Mouse (Mus musculus) gastrocnemius, postnatal 36 days (tissue): ENCODE data around the gene Saal1. TPM values are rescaled to one million over a fixed set of nuclear protein-coding genes. Genes with fewer than 3 reads are reported as not detected.
A peak's percentile ranks its signal among the peaks of the same experiment; 100 is the strongest.
"Not testable (repeated sequence)": the region's sequence is repeated elsewhere in the genome, so short reads cannot be mapped to it uniquely, and the experiment has no call there.

Source experiments
- DNase-seq, 2 experiments: peaks; one replicate each; pipeline ENCODE4 v3.0.0; 2022
- intact Hi-C: fragments of 180-260 bp; cut with DNase I; formaldehyde crosslinking; loops from one replicate; pipeline ENCODE4 v1.15.1; 2025
- total RNA-seq, 2 experiments: library from RNA; stranded (reverse); gene quantifications; 2 replicates each; pipeline ENCODE4 v1.2.3; 2021

Saal1 gene
- total RNA-seq, 2 experiments from 2014 or later: 2.6 to 2.7 TPM

DNA sequence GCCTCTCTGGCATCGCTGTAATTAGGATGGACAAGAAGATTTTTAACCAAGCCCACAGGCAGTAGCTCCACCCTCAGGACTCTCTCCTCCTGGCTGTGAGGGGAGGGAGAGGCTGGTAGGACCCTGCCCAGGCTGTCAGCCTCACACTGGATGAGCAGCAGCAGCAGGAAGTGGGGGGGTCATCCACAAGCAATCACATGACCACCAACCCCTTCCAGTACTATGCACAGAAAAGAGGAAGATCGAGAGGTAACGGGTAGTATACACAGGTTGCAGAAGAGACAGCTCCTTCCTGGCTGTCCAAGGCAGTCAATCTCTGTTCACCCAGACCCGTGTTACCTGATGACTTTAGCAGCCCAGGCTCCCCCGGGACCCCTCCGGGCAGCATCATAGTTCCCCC, 1.8 kb upstream of the Saal1 start:
- intact Hi-C loops: no loop called here
- DNase-seq: no peak

DNA sequence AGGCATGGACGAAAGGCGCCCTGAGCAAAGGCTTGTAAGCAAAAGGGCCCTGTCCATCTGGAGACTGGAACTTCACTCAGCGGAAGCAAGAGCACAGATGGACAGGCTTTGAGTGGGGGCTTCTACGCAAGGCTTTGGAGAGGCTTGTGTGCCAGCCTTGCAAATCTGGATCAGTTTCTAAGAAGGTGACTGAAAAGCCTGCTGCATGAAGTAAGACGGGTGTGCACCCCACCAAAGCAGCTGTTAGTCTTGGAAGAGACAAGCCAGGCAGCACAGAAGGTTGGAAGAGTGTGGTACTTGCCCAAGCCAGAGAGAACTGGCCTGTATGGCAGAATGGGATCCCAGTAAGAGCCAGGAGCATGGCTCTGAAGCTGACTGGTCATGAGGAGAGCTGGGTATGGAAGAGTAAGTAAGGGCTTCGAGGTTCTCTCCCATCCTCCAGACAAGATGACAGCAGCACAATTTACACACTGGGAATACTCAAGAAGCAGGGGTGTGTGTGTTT, 9.9 kb downstream of the Saal1 start:
- intact Hi-C loops: no loop called here
- DNase-seq: no peak

DNA sequence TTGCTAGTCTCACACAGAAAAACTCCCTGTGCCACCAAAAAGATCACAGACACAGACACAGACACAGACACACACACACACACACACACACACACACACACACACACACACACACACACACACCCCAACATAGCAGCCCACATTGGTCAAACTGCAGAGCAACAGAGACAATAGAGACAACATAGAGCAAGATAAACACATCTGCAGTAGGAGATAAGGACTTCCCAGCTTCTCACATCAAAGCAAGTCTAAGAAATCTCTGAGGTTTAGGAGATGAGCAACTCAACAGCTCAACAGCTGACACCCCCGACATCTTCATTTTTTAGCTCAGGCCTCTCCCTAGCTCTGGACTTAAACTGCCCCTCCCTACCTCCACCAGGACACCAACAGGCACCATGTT, 13.7 kb downstream of the Saal1 start:
- intact Hi-C loops: no loop called here
- no peak for DNase-seq

DNA sequence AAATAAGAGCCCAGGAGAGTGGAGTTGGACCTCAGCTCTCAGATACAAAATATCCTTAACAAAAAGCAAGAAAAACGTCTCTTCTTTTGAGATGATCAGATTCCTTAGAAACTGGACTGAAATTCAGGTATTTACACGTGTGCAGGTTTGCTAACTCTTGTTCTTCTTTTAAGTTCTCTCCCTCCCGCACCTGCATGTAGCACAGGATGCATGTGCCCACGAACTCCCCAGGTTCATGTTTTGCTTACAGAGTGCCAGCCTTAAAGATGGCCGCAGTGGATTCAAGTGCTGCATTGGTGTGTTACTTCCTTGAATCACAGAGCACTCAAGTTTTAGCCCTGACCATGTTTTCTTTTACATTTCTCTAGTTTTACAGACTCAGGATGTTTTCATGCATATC, 23.7 kb downstream of the Saal1 start:
- DNase-seq: no peak
- intact Hi-C loops: no loop called here

DNA sequence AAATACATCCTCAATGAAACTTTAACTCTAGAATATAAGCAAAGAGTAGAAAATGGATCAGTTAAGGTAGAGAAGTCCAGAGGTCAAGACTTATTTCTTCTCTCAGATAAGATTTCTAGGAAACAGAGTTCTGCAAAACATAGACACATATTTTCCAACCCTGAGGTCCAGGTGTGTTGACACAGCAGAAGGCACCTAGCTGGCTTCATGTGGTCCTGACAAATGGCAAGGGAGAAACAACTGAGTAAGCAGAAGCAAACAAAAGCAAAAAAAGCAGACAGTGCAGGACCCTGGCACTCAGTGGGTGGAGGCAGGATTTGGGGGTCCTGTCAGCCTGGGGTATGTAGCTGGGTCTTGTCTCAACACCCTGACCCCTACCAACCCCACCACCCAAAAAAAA, 29.7 kb downstream of the Saal1 start:
- DNase-seq: no peak
- intact Hi-C loops: no loop called here

DNA sequence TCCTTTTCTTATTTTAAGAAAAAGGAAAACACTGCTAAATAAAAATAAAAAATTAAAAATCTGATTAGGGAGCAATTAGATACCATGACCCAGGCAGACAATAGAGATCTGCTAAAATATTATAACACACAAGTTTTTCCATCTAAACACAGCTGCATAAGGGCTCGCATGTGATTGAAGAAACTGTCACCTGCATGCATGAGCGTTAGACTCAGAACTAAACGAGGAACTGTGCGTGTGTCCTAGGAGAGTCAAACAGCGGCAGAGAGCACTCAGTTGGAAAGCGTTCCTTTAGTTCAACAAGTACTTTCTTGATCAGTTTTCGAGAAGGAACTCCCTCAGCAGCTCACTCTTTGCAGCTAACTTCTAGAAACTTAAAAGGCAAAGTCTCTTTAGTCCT, 31.4 kb downstream of the Saal1 start:
- intact Hi-C loops, DNase-seq: not testable (repeated sequence)

DNA sequence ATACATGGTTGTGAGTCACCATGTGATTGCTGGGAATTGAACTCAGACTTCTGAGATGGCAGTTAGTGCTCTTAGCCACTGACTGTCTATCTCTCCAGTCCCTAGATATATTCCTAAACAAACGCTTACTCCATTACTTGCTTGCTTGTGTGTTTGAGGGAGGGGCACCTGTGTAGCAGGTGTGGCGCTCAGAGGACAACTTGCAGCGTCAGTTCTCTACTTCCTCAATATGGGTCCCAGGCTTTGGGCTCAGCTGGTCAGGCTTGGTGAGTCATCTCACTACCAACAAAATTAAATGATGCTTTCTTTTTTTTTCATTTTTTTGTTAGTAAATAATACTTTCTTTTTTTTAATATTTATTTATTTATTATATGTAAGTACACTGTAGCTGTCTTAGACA, 32.1 kb downstream of the Saal1 start:
- no peak for DNase-seq
- intact Hi-C loops: no loop called here

DNA sequence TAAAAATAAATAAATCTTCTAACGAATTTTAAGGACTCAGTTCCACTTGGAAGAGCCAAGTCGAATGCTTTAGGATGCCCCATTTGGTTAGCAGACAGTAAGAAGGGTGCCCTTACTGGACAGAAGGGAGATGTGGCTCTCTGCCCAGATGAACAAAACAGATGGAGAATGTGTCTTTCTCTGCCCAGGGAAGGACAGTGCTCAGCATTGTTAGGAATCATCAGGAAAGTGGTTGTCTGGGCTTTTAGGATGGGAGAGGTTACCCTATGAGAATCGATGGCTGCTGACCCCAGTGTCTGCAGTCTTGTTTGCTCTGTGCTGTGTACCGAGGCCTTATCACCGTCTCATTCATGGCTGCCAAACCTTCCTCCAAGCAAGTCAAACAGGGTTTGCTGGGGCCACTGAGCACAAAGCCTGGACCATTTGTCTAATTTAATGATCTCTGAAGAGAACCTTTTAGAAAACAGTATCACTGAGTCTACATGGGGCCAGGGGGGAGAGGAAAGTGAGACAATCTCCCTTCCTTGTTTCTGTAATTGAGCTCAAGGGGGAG, 33.6 kb downstream of the Saal1 start:
- DNase-seq: no peak
- intact Hi-C loops: no loop called here

DNA sequence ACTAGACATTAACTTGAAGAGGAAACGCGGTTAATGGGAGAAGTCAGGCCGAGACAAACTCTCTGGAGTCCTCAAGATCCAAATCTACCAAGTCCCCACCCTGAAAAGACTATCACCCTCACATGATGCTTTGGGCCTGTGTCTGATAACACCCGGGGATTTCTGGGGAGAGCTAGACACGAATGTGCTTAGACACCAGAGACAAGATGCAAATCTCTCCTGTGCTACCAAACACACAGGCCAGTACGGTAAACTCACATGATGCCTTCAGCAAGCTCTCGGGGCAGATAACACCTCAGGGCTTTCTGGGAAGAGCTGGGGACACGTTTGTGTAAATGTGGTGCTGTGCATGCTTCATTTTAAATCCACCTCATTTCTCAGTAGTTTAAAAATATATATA, 34.6 kb downstream of the Saal1 start:
- intact Hi-C loops: no loop called here
- DNase-seq: no peak

DNA sequence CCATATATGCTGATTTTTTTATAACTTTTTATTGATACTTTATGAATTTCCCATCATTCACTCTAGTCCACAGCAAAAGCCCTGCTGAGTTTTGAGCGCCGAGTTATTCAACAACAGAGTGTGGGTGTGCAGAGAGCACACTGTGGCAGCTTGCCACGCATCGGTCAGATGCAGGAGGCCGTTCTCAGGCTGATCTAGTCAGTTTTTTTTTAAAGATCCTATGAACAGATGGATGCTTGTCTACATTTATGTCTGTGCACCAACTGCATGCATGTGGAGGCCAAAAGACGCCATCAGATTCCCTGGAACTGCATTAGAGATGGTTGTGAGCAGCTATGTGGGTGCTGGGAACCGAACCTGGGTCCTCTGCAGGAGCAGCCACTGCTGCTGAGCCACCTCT, 35.4 kb downstream of the Saal1 start:
- intact Hi-C loops: no loop called here
- no peak for DNase-seq

DNA sequence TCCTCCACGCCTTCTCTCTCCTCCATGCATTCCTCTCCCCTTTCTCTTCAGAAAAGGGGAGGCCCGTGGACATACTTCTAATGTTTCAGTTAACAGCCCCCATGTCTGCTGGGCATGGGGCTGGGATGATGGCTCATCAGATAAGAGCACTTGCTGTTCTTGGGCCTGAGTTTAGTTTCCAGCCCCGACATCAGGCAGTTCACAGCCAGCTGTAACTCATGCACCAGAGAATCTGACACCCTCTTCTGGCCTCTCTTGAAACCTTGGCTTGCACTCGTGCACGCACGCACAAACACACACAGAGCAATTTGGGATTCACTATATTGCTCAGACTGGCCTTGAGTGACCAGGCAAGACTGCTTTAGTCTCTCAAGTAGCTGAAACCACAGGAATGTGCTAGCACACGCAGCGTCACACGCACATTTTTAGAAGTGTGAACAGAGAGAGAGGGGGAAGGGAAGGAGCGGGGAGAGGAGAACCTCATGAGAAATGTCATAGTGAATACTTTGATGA, 38.3 kb downstream of the Saal1 start, which contains the start of gene Tph1:
Gene Tph1, minus strand, starts transcription at position 378 of the 513 bp plus-strand sequence.
- DNase-seq: no peak
- intact Hi-C loops: no loop called here

DNA sequence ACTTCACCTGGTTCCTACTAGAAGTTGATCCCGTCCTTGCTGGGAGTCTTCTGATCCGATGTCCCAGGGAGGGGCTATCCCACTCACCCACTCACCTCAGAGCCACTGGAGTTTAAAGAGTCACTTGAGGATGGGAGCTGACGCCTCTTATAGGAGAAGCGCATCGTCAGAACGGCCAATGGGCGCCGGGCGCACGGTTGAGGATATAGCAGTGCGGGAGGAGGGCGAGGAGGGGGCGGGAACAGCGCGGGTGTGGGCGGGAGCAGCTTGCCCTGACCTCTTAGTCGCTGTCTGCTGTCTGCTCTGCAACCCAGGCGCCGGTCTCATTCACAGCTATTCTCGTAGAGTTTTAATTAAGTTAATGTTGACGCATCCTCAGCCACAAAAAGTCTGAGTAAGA, 43.2 kb downstream of the Saal1 start:
- DNase-seq: no peak
- intact Hi-C loops: no loop called here

DNA sequence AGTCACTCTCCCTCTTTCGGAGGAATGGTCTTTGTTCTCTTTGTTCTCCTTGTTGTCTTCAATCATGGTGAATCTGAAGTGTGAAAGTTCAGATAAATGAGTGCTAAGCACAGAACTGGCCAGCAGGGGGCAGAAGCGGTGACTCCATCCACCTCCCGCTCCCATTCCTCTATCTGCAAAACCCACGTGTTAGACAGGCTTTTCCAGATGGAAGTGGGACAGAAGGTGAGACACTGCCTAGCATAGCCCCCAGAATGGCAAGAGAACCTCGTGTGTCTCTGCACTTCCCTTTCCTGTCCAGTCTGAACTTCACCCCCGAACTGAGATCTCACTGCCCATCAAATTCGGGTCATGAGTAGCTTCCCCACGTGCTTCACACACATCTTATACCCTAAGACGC, 45.2 kb downstream of the Saal1 start:
- intact Hi-C loops: no loop called here
- DNase-seq: no peak

DNA sequence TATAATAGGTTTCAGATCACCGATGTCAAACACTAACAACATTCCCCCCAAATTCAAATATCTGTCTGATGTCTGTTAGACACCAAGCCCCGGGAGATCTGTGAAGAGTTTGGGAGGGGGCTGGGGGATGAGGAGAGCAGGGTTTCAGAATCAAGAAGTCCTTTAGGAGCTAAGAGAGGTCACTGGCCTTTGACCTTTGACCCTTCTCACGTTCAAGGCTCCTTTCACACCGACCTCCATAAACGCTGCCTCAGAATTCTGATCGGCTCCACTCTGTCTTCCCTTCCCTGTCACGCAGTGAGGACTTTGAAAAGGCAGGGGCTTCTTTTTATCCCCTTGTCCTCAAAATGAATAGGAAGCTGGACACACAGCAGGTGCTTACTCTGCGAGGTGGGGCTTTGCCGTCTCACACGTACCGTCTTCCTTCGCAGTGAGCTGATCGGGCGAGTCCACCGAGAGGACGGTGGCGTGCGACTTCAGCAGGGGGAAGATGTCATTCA, 48.8 kb downstream of the Saal1 start:
- intact Hi-C loops: no loop called here
- DNase-seq: no peak

DNA sequence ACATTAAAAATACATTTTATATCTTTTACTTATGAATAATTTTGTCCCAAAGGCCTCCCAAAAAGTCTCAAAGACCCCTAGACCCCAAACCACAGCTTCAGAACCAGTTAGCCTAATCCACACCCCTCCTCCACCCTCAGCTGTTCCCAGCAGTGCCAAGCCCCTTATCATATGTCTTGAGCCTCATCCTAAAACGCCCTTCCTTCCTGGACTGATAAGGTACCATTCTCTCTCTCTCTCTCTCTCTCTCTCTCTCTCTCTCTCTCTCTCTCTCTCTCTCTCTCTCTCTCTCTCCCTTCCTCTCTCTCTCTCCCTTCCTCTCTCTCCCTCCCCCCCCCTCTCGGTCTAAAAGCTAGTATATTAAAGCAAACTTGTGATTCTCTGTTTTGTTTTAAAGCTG, 58.2 kb downstream of the Saal1 start:
- no peak for DNase-seq
- intact Hi-C loops: no loop called here

DNA sequence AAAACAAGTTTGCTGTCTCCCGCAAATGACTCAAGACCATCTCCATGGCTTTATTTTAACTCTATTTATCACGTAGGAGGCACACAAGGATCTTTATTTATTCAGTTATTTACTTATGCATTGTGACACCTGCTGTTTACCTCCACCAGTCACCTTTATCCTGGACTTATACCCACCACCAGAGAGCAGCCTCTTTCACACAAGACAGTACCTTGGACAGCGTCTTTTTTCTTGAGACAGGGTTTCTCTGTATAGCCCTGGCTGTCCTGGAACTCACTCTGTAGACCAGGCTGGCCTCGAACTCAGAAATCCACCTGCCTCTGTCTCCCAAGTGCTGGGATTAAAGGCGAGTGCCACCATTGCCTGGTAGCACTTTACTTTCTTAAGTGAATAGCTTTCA, 60.2 kb downstream of the Saal1 start:
- DNase-seq, intact Hi-C loops: not testable (repeated sequence)

DNA sequence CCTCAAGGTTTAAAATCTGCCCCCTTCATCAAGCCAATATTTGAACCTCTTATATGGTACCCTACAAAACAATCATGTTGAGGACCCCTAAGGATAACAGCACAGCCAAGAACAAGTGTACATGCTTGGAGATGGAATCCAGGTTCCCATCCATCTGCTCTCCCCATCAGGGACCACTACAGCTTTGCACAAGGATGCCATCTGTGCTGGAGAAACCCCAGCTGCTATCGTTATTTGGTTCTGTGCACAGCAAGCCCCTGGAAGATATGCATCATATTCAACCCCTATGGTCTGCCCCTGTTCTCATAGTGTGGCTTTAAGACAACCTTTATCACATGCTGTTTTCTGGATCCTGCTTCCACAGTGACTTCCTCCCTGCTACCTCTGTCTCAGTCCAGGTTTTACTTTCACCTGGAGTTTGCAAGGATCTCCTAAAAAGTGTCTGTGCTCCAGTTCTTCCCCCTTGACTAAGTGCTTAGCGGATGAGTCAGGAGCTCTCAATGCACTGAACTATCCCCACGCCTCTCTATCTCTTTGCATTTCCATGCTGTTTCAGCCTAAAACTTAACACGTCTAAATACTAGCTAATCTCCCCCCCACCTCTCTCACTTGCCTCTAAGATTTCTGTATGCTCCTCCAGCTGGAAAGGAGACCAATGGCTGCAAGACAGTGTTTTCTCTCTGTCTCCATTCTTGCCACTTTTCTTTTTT, 61.9 kb downstream of the Saal1 start:
- intact Hi-C loops: no loop called here
- no peak for DNase-seq

DNA sequence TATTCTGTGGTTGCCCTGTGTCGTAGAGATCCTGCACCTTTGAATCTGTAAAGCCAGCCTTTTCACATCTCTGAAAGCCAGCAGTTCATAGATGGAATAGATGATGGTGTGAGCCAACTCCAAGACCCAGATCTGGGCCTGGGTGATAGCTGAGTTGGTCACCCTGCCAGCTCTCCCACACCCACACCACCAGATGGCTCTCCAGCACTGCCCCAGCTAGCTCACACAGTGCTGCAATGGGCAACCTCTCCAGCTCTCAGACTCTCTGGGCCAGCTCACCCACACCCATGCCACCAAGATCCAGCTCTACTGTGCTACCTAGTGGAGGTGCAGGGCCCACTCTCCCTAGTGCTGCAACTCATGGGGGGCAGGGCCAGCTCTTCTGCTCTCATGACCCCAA, 67.3 kb downstream of the Saal1 start:
- DNase-seq: no peak

DNA sequence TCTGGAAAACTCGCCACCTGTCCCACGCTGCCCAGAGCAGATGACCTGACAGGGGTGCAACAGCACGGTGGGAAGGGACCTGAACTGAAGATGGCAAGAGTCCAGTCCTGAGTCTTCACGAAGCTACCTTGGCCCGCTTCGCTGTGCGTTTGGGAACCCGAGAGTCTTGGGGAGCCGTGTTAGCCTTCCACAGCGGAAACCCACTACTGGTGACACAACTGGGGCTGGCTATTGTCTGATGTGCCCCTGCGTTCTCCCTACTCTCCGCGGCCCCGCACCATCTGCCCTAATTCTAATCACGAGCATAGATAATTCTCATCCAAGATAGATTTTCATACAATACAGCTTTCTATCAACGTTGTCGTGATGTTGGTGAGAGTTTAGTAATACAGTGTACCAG, 70.4 kb downstream of the Saal1 start:
- DNase-seq: no peak
- intact Hi-C loops: no loop called here

More for the DNA sequence above, 67.3 kb downstream of the Saal1 start:
- intact Hi-C loops: no loop called here

DNA sequence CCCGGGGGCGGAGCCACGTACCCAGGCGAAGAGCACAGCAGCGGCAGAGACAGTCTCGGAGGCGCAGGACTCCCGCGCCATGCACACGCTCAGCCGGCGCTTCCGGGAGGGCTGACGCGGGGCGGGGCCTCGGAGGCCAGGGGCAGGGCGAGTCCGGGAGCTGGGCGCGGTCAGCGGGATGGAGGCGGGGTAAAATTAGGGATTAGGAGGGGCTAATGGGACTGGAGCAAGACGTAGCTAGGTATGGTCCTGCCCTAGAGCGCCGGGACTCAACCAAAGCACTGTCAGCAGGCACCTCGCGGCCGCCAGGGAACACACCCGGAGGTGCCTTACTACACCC, 70.8 kb downstream of the Saal1 start, which contains the start of gene Sergef:
Gene Sergef, minus strand, starts transcription at position 116 of the 340 bp plus-strand sequence.
- intact Hi-C loops: no loop called here
- DNase-seq: peak; percentile 79 to 85

DNA sequence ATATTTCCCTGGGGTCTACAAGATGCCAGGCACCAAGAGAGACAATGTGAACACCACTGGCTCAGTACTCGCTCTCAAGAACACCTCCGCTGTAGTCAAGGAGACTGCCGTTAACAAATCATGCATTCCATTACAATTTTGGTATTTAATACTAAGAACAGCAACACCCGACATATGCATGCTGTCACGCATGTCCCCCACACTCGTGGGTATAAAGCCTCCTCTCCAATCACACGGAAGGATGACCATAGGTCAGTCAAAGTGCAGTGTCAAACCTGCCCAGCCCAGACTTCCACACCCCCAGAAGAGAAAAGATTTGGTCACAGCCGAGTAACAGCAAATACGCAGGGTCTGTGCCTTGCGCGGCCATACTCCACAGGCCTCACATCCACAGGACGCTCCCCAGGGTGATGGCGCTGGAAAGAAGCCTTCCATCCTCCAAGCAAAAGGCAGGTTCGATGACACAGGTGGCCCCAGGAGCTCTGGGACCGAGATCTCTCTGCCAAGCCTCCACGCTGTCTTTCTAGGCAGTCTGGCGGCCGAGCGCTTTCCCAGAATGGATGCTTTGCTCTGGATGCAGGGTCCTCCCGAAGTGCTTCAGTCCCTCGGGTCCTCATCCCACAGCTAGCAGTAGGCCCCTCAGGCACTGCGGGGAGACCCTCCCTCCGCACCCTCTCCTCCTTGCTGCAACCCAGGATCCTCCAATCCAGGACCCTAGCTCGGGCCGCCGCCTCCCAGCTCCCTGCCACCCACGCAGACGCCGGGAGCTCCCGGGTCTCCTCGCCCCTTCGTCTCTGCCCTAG, 71.4 kb downstream of the Saal1 start:
- intact Hi-C loops: no loop called here
- no peak for DNase-seq
